Mouse (Mus musculus) ES-E14 (cell line): ENCODE measurements around the gene Gm11639.

Source experiments
- CHD2 ChIP-seq: IDR thresholded peaks from 2 replicates; pipeline ENCODE4 v1.6.1; 2014; ENCODE audit warnings: mild to moderate bottlenecking, low read depth, low read length, inconsistent platforms
- HCFC1 ChIP-seq: IDR thresholded peaks from 2 replicates; pipeline ENCODE4 v1.6.1; 2012; ENCODE audit warnings: low read length, inconsistent platforms, borderline replicate concordance; ENCODE audit not compliant: insufficient read depth

GRCm38 (mm10) chr11:104685548-104685947 lies at the start of gene Gm11639:
- no peak for TF ChIP-seq CHD2
- no peak for TF ChIP-seq HCFC1
